8 mouse cellular contexts compared by ENCODE assay signal in genomic region chr6:53287038-53287561, GRCm38 (mm10). TPM values are rescaled to one million over a fixed set of nuclear protein-coding genes. Genes with fewer than 3 reads are reported as not detected.
A peak's percentile ranks its signal among the peaks of the same experiment; 100 is the strongest.
DNase-seq lines count a peak whose midpoint lies in the region; ATAC-seq and TF ChIP-seq lines count a peak whose summit lies in the region.

TSS of gene Creb5 (plus strand) at chr6:53287270.

- H3K4me2 ChIP-seq in hindbrain, postnatal 0 days (ENCODE audit: low read depth, low read length) = peak within 1 kb of the TSS; percentile 100

- H3K4me1 ChIP-seq in hindbrain, postnatal 0 days (ENCODE audit: insufficient read depth, low read length) = peaks cover 5% of the 10 kb centered on the region; the same call in 1 of the 2 replicates

- no peaks in the 10 kb centered on the region for H3K36me3 ChIP-seq in hindbrain, postnatal 0 days (ENCODE audit: insufficient read depth, low read length)
- no peaks in the 10 kb centered on the region for H3K36me3 ChIP-seq in macrophage (ENCODE audit: inconsistent target)

- no peaks in the 10 kb centered on the region for H3K79me2 ChIP-seq in macrophage (ENCODE audit: inconsistent target)

- no peaks in the 10 kb centered on the region for H3K9me3 ChIP-seq in hindbrain, postnatal 0 days (ENCODE audit: low read length)

- no peak within 1 kb of the TSS for H3K27ac ChIP-seq in hindbrain, postnatal 0 days
- H3K27ac ChIP-seq in left cerebral cortex, adult 2 months = no peak within 1 kb of the TSS
- H3K27ac ChIP-seq in macrophage = peak within 1 kb of the TSS; percentile 32

- DNase-seq in WW6 (ENCODE audit: low read depth, low spot score) = peak; percentile 42
- DNase-seq in cerebellum, postnatal 4 days (ENCODE audit: low spot score in 2 of 2) = peak; percentile 33 to 69
- DNase-seq in gastrocnemius, adult 8-10 months (ENCODE audit: low spot score in 2 of 2) = peak; percentile 87 to 94
- DNase-seq in hindbrain, postnatal 0 days (ENCODE audit: low spot score) = peak; percentile 80
- peak; percentile 58 to 70 for DNase-seq in left cerebral cortex, adult 2 months (ENCODE audit: extremely low spot score in 1 of 2, low spot score in 2 of 2)
- DNase-seq in retina, postnatal 7 days (ENCODE audit: low read depth, low spot score) = peak; percentile 51
- DNase-seq in urinary bladder, postnatal 10 days (ENCODE audit: low spot score) = peak; percentile 55

- peak; percentile 92 for ATAC-seq in hindbrain, postnatal 0 days

- peaks cover 51% of the 10 kb centered on the region for H3K27me3 ChIP-seq in hindbrain, postnatal 0 days (ENCODE audit: insufficient read depth, low read length)

- no peak for TF ChIP-seq CTCF in hindbrain, postnatal 0 days (IDR thresholded peaks at IDR 0.05; ENCODE audit: low read depth)
- TF ChIP-seq CTCF in left cerebral cortex, adult 2 months (IDR thresholded peaks at IDR 0.05) = no peak

- intact Hi-C loops in left cerebral cortex, adult 2 months (cut with DNase I) = no loop called here

- H3K9ac ChIP-seq in hindbrain, postnatal 0 days (replicated peaks; ENCODE audit: low read length) = peak within 1 kb of the TSS; percentile 28

- peak within 1 kb of the TSS; percentile 51 for H3K4me3 ChIP-seq in hindbrain, postnatal 0 days (ENCODE audit: low read length)
- peak within 1 kb of the TSS; percentile 62 for H3K4me3 ChIP-seq in left cerebral cortex, adult 2 months
- peak within 1 kb of the TSS; percentile 43 for H3K4me3 ChIP-seq in macrophage (ENCODE audit: inconsistent target)

- under 1% methylated on average over 43 of the region's 45 CpGs for WGBS in hindbrain, postnatal 0 days
- under 1% methylated on average over 40 of the region's 45 CpGs for WGBS in macrophage (ENCODE audit: missing documents)

RNA-seq across cellular contexts. Expression of gene Creb5, which starts in this region (rescaled TPM):
- 1 to 10 TPM; 3.0 to 3.6 (median 3.4) TPM for total RNA-seq in gastrocnemius, adult 8-10 months (2022)
- 2.5 and 4.4 TPM in 2 replicates for total RNA-seq in hindbrain, postnatal 0 days (2014; rRNA removed)
- polyA plus RNA-seq in hindbrain, postnatal 0 days (2015; fragmentation: Nextera tagmentation; extraction: Ambion mirVana) = 2.3 and 3.1 TPM in 2 replicates
- 1 to 10 TPM; 2.9 to 4.7 TPM for total RNA-seq in left cerebral cortex, adult 2 months (2021)
- total RNA-seq in macrophage (2018; cell fraction: chromatin; rRNA removed) = 100 to 1,000 TPM in 24 of 26 experiments, 10 to 100 TPM in 2; 66.3 to 676 (median 308) TPM
- 10 to 100 TPM; 18.5 to 62.0 (median 35.8) TPM for total RNA-seq in macrophage (2018; cell fraction: cytosol; rRNA removed)
- 100 to 1,000 TPM in 25 of 26 experiments, 10 to 100 TPM in 1; 95.4 to 557 (median 252) TPM for total RNA-seq in macrophage (2018; cell fraction: nucleus; rRNA removed)
- 8.9 to 13.8 TPM (median 9.7 TPM) in 3 replicates for polyA plus RNA-seq in macrophage (2018)
